Mouse (Mus musculus): ENCODE data around the gene Wdr11. TPM values are rescaled to one million over a fixed set of nuclear protein-coding genes. Genes with fewer than 3 reads are reported as not detected.

The Wdr11 gene
- total and polyA plus RNA-seq, 3 experiments: 15.9 to 39.4 TPM; not detected in 1

DNA sequence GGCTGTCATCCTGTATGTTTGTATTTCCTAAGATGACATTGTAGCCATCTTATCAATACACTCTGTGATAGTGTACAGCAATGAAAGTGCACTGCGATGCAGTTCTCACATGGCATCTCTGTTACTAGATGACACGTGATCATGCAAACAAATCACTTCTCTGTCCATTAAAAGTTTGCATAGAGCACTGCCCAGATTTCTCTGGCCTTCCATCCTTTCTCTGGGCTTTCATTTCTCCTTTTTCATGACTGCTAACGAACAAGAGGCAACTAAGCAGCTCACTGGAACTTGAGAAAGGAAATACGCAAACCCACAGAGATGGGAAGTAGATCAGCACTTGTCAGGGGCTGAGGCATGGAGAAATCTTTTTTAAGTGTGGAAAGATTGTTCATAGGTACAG lies 17.2 kb upstream of the Wdr11 start:
- H3K27me3 ChIP-seq (ENCODE audit: control insufficient read depth in 1 of 2, insufficient read depth in 2 of 2, low read length in 2 of 2): peaks cover 0 to 6% of the 10 kb centered on the region in 2 experiments; a peak in 2 of 4 replicates
- H3K4me1 ChIP-seq (ENCODE audit: control insufficient read depth in 1 of 2, insufficient read depth in 2 of 2, low read length in 2 of 2): no peaks in the 10 kb centered on the region
- DNase-seq (ENCODE audit: low read depth, low spot score): no peak
- H3K27ac ChIP-seq (ENCODE audit: control insufficient read depth, low read depth, low read length): no peak overlapping the region
- TF ChIP-seq UBTF (IDR thresholded peaks at IDR 0.05; ENCODE audit: borderline replicate concordance, insufficient read depth, low read depth, low read length) (no peak), POLR2A (IDR thresholded peaks at IDR 0.05; ENCODE audit: control insufficient read depth in 1 of 2, insufficient read depth in 1 of 2, low read depth in 1 of 2, low read length in 2 of 2, poor library complexity in 1 of 2) (no peak), ELF1 (IDR thresholded peaks at IDR 0.05; ENCODE audit: low read depth, low read length) (no peak), EP300 (IDR thresholded peaks at IDR 0.05; ENCODE audit: low read depth in 1 of 2, low read length in 2 of 2) (no peak), JUND (IDR thresholded peaks at IDR 0.05; ENCODE audit: low read depth, low read length) (no peak), MYB (IDR thresholded peaks at IDR 0.05; ENCODE audit: low read depth, low read length) (no peak), TBP (IDR thresholded peaks at IDR 0.05; ENCODE audit: low read depth, low read length) (no peak), HCFC1 (IDR thresholded peaks at IDR 0.05; ENCODE audit: low read depth, low read length) (no peak), RAD21 (IDR thresholded peaks at IDR 0.05; ENCODE audit: low read depth, low read length) (no peak), KAT2A (conservative IDR thresholded peaks at IDR 0.05; ENCODE audit: low read depth, low read length) (no peak), ZKSCAN1 (IDR thresholded peaks at IDR 0.05; ENCODE audit: low read depth, low read length) (no peak), SMC3 (IDR thresholded peaks at IDR 0.05; ENCODE audit: low read depth, low read length) (no peak), MAX (IDR thresholded peaks at IDR 0.05; ENCODE audit: low read length) (no peak), POLR2AphosphoS2 (IDR thresholded peaks at IDR 0.05; ENCODE audit: low read length) (no peak), NELFE (IDR thresholded peaks at IDR 0.05; ENCODE audit: low read depth, low read length) (no peak), RCOR1 (IDR thresholded peaks at IDR 0.05; ENCODE audit: low read depth, low read length) (no peak), MAZ (IDR thresholded peaks at IDR 0.05; ENCODE audit: low read depth, low read length) (no peak)
- no peak overlapping the region for H3K4me3 ChIP-seq (ENCODE audit: control insufficient read depth in 1 of 2, insufficient read depth in 1 of 2, low read depth in 2 of 2, low read length in 2 of 2)
- no peaks in the 10 kb centered on the region for H3K36me3 ChIP-seq (ENCODE audit: control insufficient read depth in 1 of 2, insufficient read depth in 2 of 2, low read length in 2 of 2)
- H3K9ac ChIP-seq (ENCODE audit: control insufficient read depth, low read depth, low read length, poor library complexity, severe bottlenecking): no peak overlapping the region
- H3K9me3 ChIP-seq (replicated peaks; ENCODE audit: insufficient read depth, low read length): no peaks in the 10 kb centered on the region
- no peaks in the 10 kb centered on the region for H3K79me2 ChIP-seq (ENCODE audit: control insufficient read depth, insufficient read depth, low read length, poor library complexity)

DNA sequence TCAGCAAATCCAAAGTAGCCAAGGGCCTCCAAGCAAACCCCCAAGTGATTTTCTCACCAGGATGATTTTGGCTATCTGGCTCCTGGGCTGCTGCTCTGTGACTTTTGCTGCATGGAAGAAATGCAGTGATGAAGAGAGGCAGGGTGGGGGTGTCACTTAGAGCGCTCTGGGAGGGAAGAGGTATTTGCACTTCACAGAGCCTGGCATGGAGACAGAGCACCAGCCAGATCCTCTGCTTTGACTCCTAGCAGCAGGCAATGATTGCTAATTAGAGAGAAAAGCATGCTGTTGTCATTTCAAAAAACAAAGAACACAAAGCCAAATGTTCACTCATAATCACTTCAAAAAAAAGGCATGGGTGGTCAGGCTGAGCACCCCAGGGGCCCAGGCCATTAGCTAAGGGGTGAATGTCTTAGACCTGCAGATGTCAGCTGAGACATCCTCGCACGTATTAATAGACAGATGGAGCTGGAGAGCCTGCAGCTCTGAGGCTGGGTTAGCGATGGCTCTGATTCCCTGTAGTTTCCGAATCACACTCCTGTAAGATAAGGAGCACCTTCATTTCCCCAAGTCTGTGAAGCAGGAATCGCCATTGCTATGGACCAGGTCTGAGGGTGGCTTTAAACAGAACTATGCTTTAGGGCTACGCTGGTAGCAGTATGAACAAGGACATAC lies 16.4 kb upstream of the Wdr11 start:
- no peak for TF ChIP-seq SIN3A (IDR thresholded peaks at IDR 0.05; ENCODE audit: low read length)
- no peak for TF ChIP-seq KAT2A (conservative IDR thresholded peaks at IDR 0.05; ENCODE audit: low read depth, low read length)
- no peak for TF ChIP-seq TAL1 (IDR thresholded peaks at IDR 0.05; ENCODE audit: low read length)
- TF ChIP-seq ZNF384 (IDR thresholded peaks at IDR 0.05; ENCODE audit: low read depth, low read length): no peak
- no peak for TF ChIP-seq CHD2 (IDR thresholded peaks at IDR 0.05; ENCODE audit: low read length)
- no peak for TF ChIP-seq HCFC1 (IDR thresholded peaks at IDR 0.05; ENCODE audit: low read depth, low read length)
- TF ChIP-seq MEF2A (IDR thresholded peaks at IDR 0.05; ENCODE audit: extremely low read depth, insufficient replicate concordance, low read depth, low read length, poor library complexity, severe bottlenecking): no peak
- TF ChIP-seq POLR2A (IDR thresholded peaks at IDR 0.05; ENCODE audit: control insufficient read depth in 1 of 2, insufficient read depth in 1 of 2, low read depth in 1 of 2, low read length in 2 of 2, poor library complexity in 1 of 2): no peak
- TF ChIP-seq GATA1 (IDR thresholded peaks at IDR 0.05; ENCODE audit: low read depth, low read length): no peak
- TF ChIP-seq GABPA (IDR thresholded peaks at IDR 0.05; ENCODE audit: low read depth, low read length): no peak
- TF ChIP-seq MYB (IDR thresholded peaks at IDR 0.05; ENCODE audit: low read depth, low read length): no peak
- no peak for TF ChIP-seq CHD1 (IDR thresholded peaks at IDR 0.05; ENCODE audit: low read depth, low read length)
- Histone ChIP-seq H3K27me3 (ENCODE audit: control insufficient read depth in 1 of 2, insufficient read depth in 2 of 2, low read length in 2 of 2) (peaks cover 0 to 6% of the 10 kb centered on the region in 2 experiments; a peak in 2 of 4 replicates), H3K9me3 (replicated peaks; ENCODE audit: insufficient read depth, low read length) (no peaks in the 10 kb centered on the region), H3K36me3 (ENCODE audit: control insufficient read depth in 1 of 2, insufficient read depth in 2 of 2, low read length in 2 of 2) (no peaks in the 10 kb centered on the region), H3K4me1 (ENCODE audit: control insufficient read depth in 1 of 2, insufficient read depth in 2 of 2, low read length in 2 of 2) (no peaks in the 10 kb centered on the region), H3K27ac (ENCODE audit: control insufficient read depth, low read depth, low read length) (no peak overlapping the region), H3K9ac (ENCODE audit: control insufficient read depth, low read depth, low read length, poor library complexity, severe bottlenecking) (no peak overlapping the region), H3K4me3 (ENCODE audit: control insufficient read depth in 1 of 2, insufficient read depth in 1 of 2, low read depth in 2 of 2, low read length in 2 of 2) (no peak overlapping the region), H3K79me2 (ENCODE audit: control insufficient read depth, insufficient read depth, low read length, poor library complexity) (no peaks in the 10 kb centered on the region)
- DNase-seq (ENCODE audit: low read depth, low spot score): no peak
